Mouse (Mus musculus): ENCODE measurements around the gene Notch3. TPM values are rescaled to one million over a fixed set of nuclear protein-coding genes. Genes with fewer than 3 reads are reported as not detected.
A peak's percentile ranks its signal among the peaks of the same experiment; 100 is the strongest.

Gene Notch3
- polyA plus RNA-seq, 1 experiment from 2014 or later = 26.8 TPM

DNA sequence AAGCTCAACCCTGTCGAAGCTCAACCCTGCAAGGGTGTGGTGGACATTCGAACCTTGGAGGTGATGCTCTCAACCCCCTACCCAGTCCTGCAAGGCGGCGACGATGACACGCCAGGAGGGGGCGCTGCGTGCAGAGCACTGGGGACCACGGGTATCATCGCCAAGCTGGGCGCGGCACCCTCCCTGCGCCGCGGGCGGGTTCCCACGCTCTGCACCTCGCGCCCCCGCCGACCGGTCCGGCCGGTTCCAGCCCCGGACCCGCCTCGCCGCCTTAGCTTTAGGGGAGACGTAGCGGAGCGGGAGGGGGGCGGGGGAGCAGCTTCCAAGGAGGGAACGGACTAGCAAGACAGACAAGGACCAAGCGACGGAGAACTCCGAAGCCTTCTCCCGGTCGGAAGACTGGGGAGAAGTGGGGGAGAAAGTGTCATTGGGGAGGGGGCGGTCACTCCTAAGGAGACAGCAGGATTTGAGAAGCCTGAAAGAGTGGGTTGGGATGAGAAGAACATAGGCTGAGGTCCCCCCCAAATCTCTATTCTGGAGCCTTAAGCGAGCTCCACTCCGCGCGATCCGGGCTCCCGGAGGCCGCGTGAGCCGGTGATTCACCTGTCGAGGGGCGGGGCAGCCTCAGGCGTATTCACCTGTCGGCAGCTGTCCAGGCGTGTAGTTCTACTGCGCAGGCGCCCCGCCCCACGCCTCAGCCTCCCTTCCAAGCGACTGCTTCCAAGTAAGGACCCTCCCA, 4.4 kb downstream of the Notch3 start:
- 3% methylated on average over 57 of the region's 58 CpGs for WGBS
- no peak overlapping the region for H3K27ac ChIP-seq (ENCODE audit: low read depth, low read length)
- peak overlapping the region; percentile 73 for H3K4me2 ChIP-seq (ENCODE audit: low read depth, low read length, severe bottlenecking)
- H3K27me3 ChIP-seq (ENCODE audit: control insufficient read depth, insufficient read depth, low read length) = no peaks in the 10 kb centered on the region; the same call in 1 of the 2 replicates
- H3K9me3 ChIP-seq (ENCODE audit: control insufficient read depth, low read length) = no peaks in the 10 kb centered on the region
- H3K4me1 ChIP-seq (replicated peaks; ENCODE audit: control insufficient read depth, insufficient read depth, low read length) = peaks cover 22% of the 10 kb centered on the region
- ATAC-seq (replicated peaks; ENCODE audit: low FRiP score) (no peak), DNase-seq (ENCODE audit: low spot score) (peak; percentile 89)
- peak overlapping the region; percentile 62 for H3K9ac ChIP-seq (ENCODE audit: low read length)
- peaks cover 6% of the 10 kb centered on the region; the same call in 1 of the 2 replicates for H3K36me3 ChIP-seq (ENCODE audit: control insufficient read depth, insufficient read depth, low read length)
- H3K4me3 ChIP-seq (ENCODE audit: low read depth, low read length) = peak overlapping the region; percentile 41

GRCm38 (mm10) chr17:32160882-32161281, 5.8 kb downstream of the Notch3 start:
- no peak overlapping the region for H3K4me3 ChIP-seq (ENCODE audit: low read depth, low read length)
- H3K27me3 ChIP-seq (ENCODE audit: control insufficient read depth, insufficient read depth, low read length) = no peaks in the 10 kb centered on the region
- H3K9me3 ChIP-seq (ENCODE audit: control insufficient read depth, low read length) = no peaks in the 10 kb centered on the region
- H3K4me1 ChIP-seq (replicated peaks; ENCODE audit: control insufficient read depth, insufficient read depth, low read length) = peaks cover 22% of the 10 kb centered on the region
- DNase-seq (ENCODE audit: low spot score) = no peak
- no peak overlapping the region for H3K9ac ChIP-seq (ENCODE audit: low read length)
- 81% methylated on average over 4 of the region's 4 CpGs for WGBS
- peaks cover 9% of the 10 kb centered on the region; the same call in 1 of the 2 replicates for H3K36me3 ChIP-seq (ENCODE audit: control insufficient read depth, insufficient read depth, low read length)
- H3K27ac ChIP-seq (ENCODE audit: low read depth, low read length) = no peak overlapping the region
- no peak for ATAC-seq (replicated peaks; ENCODE audit: low FRiP score)
- H3K4me2 ChIP-seq (ENCODE audit: low read depth, low read length, severe bottlenecking) = no peak overlapping the region

GRCm38 (mm10) chr17:32158841-32159240, 7.8 kb downstream of the Notch3 start:
- H3K36me3 ChIP-seq (ENCODE audit: control insufficient read depth, insufficient read depth, low read length) = peaks cover 14% of the 10 kb centered on the region; the same call in 1 of the 2 replicates
- 89% methylated on average over 13 of the region's 13 CpGs for WGBS

DNA sequence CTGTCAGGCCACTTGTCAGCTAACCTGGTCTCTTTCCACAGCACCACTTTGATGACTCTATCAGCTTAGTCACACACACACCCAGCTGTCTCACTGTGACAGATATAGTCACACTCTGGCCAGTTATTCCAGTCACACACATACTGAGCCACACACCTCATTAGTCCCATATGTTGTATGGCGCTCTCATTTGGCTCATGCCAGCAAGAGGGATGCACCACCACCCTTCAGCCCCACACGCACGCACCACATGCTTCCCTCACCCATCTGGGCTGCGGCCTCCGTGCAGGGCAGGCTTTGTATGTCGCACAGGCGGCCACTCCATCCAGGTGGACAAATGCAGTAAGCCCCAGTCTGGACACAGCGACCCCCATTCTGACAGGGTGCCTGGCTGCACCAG, 19.9 kb downstream of the Notch3 start:
- no peak for ATAC-seq (replicated peaks; ENCODE audit: low FRiP score)
- no peaks in the 10 kb centered on the region for H3K4me1 ChIP-seq (replicated peaks; ENCODE audit: control insufficient read depth, insufficient read depth, low read length)
- H3K4me2 ChIP-seq (ENCODE audit: low read depth, low read length, severe bottlenecking) = no peak overlapping the region
- peaks cover 21% of the 10 kb centered on the region for H3K36me3 ChIP-seq (ENCODE audit: control insufficient read depth, insufficient read depth, low read length)
- no peaks in the 10 kb centered on the region for H3K27me3 ChIP-seq (ENCODE audit: control insufficient read depth, insufficient read depth, low read length)
- no peak overlapping the region for H3K9ac ChIP-seq (ENCODE audit: low read length)
- H3K27ac ChIP-seq (ENCODE audit: low read depth, low read length) = no peak overlapping the region
- DNase-seq (ENCODE audit: low spot score) = no peak
- H3K4me3 ChIP-seq (ENCODE audit: low read depth, low read length) = no peak overlapping the region
- no peaks in the 10 kb centered on the region for H3K9me3 ChIP-seq (ENCODE audit: control insufficient read depth, low read length)
- WGBS = 96% methylated on average over 8 of the region's 8 CpGs

More at GRCm38 (mm10) chr17:32158841-32159240, 7.8 kb downstream of the Notch3 start:
- H3K4me1 ChIP-seq (replicated peaks; ENCODE audit: control insufficient read depth, insufficient read depth, low read length) = peaks cover 12% of the 10 kb centered on the region
- no peak overlapping the region for H3K9ac ChIP-seq (ENCODE audit: low read length)
- H3K27ac ChIP-seq (ENCODE audit: low read depth, low read length) = no peak overlapping the region
- no peaks in the 10 kb centered on the region for H3K27me3 ChIP-seq (ENCODE audit: control insufficient read depth, insufficient read depth, low read length)
- H3K4me3 ChIP-seq (ENCODE audit: low read depth, low read length) = no peak overlapping the region
- ATAC-seq (replicated peaks; ENCODE audit: low FRiP score) = no peak
- H3K4me2 ChIP-seq (ENCODE audit: low read depth, low read length, severe bottlenecking) = no peak overlapping the region
- no peaks in the 10 kb centered on the region for H3K9me3 ChIP-seq (ENCODE audit: control insufficient read depth, low read length)
- DNase-seq (ENCODE audit: low spot score) = no peak

DNA sequence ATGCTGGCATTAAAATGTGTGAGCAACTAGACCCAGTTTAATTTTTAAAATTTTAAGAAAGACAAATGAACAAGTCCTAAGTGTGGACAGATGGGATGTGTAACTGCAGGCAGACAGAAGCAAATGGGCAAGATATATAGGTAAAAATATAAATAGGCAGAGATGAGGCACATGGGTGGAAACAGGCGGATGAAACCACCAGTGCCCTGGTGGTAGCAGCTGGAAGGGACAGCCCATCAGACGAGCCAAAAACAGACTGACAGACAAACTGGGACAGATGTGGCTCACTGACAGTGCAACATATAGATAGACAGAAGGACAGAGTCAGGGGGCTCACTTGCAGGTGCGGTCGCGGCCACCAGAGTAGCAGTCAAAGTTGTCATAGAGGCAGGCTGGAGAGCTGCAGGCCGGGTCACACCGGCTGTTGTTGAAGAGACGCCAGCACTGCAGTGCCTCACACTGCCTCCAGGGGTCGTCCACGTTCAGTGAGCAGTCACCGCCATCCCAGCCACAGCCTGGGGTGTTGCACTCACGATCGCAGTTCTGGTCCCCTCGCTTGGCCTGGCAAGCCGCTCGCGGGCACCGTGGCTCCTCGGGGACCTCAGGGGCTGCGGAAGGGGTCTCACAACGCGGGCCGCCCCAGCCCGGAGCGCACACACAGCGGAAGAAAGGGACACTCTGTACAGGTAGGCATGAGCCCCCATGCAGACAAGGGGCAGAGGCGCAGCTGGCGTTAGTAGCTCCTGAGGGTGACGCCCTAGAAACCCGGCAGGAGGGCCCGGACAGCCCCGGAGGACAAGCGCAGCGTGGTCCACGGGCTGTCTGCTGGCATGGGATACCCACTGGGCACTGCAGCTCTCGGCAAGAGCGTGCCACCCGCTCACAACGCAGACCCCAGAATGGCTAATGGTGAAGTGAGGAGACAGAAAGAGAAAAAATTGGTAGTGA, 23.5 kb downstream of the Notch3 start:
- Histone ChIP-seq H3K27me3 (ENCODE audit: control insufficient read depth, insufficient read depth, low read length) (no peaks in the 10 kb centered on the region), H3K9me3 (ENCODE audit: control insufficient read depth, low read length) (no peaks in the 10 kb centered on the region), H3K36me3 (ENCODE audit: control insufficient read depth, insufficient read depth, low read length) (peaks cover 20% of the 10 kb centered on the region), H3K4me2 (ENCODE audit: low read depth, low read length, severe bottlenecking) (peak overlapping the region; percentile 26; the same call in 1 of the 2 replicates), H3K9ac (ENCODE audit: low read length) (no peak overlapping the region), H3K27ac (ENCODE audit: low read depth, low read length) (no peak overlapping the region), H3K4me1 (replicated peaks; ENCODE audit: control insufficient read depth, insufficient read depth, low read length) (no peaks in the 10 kb centered on the region), H3K4me3 (ENCODE audit: low read depth, low read length) (no peak overlapping the region)
- ATAC-seq (replicated peaks; ENCODE audit: low FRiP score) = peak; percentile 83
- 24% methylated on average over 39 of the region's 39 CpGs for WGBS
- peak; percentile 90 for DNase-seq (ENCODE audit: low spot score)

DNA sequence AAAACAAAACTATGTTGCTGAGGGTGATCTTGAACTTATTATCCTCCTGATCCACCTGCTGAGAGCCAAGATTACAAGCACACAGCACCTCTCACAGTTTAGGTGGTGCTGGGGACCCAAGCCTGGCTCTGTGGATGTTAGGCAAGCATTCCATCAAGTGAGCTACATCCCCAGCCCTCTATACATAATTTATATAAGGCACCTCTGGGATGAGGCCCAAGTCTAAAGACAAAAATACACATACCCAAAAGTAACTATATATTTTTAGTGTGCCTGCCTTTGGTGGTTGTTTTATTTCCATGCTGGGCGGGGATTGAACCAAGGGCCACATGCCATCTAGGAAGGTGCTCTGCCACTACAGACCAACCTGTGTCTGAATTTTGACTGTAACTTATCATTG, 24.4 kb downstream of the Notch3 start:
- Histone ChIP-seq H3K4me3 (ENCODE audit: low read depth, low read length) (no peak overlapping the region), H3K9me3 (ENCODE audit: control insufficient read depth, low read length) (no peaks in the 10 kb centered on the region), H3K27ac (ENCODE audit: low read depth, low read length) (no peak overlapping the region), H3K4me1 (replicated peaks; ENCODE audit: control insufficient read depth, insufficient read depth, low read length) (no peaks in the 10 kb centered on the region), H3K9ac (ENCODE audit: low read length) (no peak overlapping the region), H3K36me3 (ENCODE audit: control insufficient read depth, insufficient read depth, low read length) (peaks cover 21% of the 10 kb centered on the region), H3K27me3 (ENCODE audit: control insufficient read depth, insufficient read depth, low read length) (no peaks in the 10 kb centered on the region), H3K4me2 (ENCODE audit: low read depth, low read length, severe bottlenecking) (no peak overlapping the region)
- ATAC-seq (replicated peaks; ENCODE audit: low FRiP score) = no peak
- 100% methylated on average over 1 of the region's 1 CpGs for whole genome bisulfite sequencing
- DNase-seq (ENCODE audit: low spot score) = no peak

GRCm38 (mm10) chr17:32133375-32133774, 33.3 kb downstream of the Notch3 start:
- no peak for ATAC-seq (replicated peaks; ENCODE audit: low FRiP score)
- Histone ChIP-seq H3K4me1 (replicated peaks; ENCODE audit: control insufficient read depth, insufficient read depth, low read length) (no peaks in the 10 kb centered on the region), H3K4me2 (ENCODE audit: low read depth, low read length, severe bottlenecking) (no peak overlapping the region), H3K4me3 (ENCODE audit: low read depth, low read length) (no peak overlapping the region), H3K27me3 (ENCODE audit: control insufficient read depth, insufficient read depth, low read length) (no peaks in the 10 kb centered on the region), H3K36me3 (ENCODE audit: control insufficient read depth, insufficient read depth, low read length) (peaks cover 36% of the 10 kb centered on the region), H3K9me3 (ENCODE audit: control insufficient read depth, low read length) (no peaks in the 10 kb centered on the region), H3K27ac (ENCODE audit: low read depth, low read length) (no peak overlapping the region), H3K9ac (ENCODE audit: low read length) (no peak overlapping the region)
- 94% methylated on average over 16 of the region's 16 CpGs for WGBS
- DNase-seq (ENCODE audit: low spot score) = no peak

- Histone ChIP-seq H3K4me2 (ENCODE audit: low read depth, low read length, severe bottlenecking) (no peak overlapping the region), H3K9me3 (ENCODE audit: control insufficient read depth, low read length) (no peaks in the 10 kb centered on the region), H3K27me3 (ENCODE audit: control insufficient read depth, insufficient read depth, low read length) (no peaks in the 10 kb centered on the region), H3K4me3 (ENCODE audit: low read depth, low read length) (no peak overlapping the region), H3K36me3 (ENCODE audit: control insufficient read depth, insufficient read depth, low read length) (peaks cover 35% of the 10 kb centered on the region), H3K4me1 (replicated peaks; ENCODE audit: control insufficient read depth, insufficient read depth, low read length) (no peaks in the 10 kb centered on the region), H3K9ac (ENCODE audit: low read length) (no peak overlapping the region), H3K27ac (ENCODE audit: low read depth, low read length) (no peak overlapping the region)
- ATAC-seq (replicated peaks; ENCODE audit: low FRiP score) (no peak), DNase-seq (ENCODE audit: low spot score) (no peak)
- WGBS = 98% methylated on average over 11 of the region's 11 CpGs
These were observed 34.6 kb downstream of the Notch3 start for GRCm38 (mm10) chr17:32132087-32132486.

Measured in forebrain, embryonic 11.5 days (tissue).